Mouse (Mus musculus) heart, adult 18-20 months (tissue): ENCODE measurements around the gene Tbx21. TPM values are rescaled to one million over a fixed set of nuclear protein-coding genes. Genes with fewer than 3 reads are reported as not detected.

Source experiments
- DNase-seq, 2 experiments: peaks; one replicate each; pipeline ENCODE4 v3.0.0; 2021 to 2022; ENCODE audit warnings: mixed read lengths in 1 of 2
- total RNA-seq, 2 experiments: library from RNA; stranded (reverse); gene quantifications; 2 replicates each; pipeline ENCODE4 v1.2.3; 2021

The Tbx21 gene
- total RNA-seq, 2 experiments from 2014 or later, result 0.10 to 0.41 TPM

DNA sequence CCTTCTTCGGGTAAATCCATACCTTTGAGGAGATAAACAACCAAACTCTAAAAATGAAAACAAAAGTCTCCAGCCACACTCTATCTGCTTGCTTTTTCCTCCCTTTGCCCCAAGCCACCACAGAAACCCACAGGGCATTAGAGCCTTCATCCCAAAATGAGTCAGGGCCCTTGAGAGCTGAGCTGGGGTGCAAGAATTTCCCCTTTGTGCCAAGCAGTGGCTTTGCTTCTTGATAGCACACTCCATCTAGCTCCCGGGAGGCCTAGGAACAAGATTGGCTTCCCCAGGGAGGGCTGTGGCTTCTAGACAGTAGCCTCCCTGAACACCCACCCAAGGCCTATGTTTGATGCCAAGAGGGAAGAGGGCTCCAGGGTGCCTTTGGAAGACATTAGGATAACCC is 16.6 kb upstream of the Tbx21 start:
- DNase-seq, result no peak

DNA sequence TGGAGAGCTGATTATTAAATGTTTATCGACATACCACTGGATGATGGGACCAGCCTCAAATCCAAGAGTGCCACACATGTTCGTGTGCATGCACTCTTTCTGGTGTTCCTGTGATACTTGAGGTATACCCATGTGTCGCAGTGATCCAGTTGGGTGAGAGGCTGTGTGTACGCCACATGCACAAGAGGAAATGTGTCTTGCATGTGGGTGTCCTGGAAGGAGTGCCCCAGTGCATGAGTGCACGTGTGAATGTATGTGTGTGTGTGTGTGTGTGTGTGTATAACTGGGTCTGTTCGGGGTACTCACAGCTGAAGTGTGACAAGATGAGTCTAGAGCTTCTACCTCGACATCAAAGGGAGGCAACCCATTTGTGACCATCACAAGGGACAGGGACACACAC is 15.2 kb upstream of the Tbx21 start:
- no peak for DNase-seq

GRCm38 (mm10) chr11:97128956-97129355 is 13.8 kb upstream of the Tbx21 start:
- no peak for DNase-seq

DNA sequence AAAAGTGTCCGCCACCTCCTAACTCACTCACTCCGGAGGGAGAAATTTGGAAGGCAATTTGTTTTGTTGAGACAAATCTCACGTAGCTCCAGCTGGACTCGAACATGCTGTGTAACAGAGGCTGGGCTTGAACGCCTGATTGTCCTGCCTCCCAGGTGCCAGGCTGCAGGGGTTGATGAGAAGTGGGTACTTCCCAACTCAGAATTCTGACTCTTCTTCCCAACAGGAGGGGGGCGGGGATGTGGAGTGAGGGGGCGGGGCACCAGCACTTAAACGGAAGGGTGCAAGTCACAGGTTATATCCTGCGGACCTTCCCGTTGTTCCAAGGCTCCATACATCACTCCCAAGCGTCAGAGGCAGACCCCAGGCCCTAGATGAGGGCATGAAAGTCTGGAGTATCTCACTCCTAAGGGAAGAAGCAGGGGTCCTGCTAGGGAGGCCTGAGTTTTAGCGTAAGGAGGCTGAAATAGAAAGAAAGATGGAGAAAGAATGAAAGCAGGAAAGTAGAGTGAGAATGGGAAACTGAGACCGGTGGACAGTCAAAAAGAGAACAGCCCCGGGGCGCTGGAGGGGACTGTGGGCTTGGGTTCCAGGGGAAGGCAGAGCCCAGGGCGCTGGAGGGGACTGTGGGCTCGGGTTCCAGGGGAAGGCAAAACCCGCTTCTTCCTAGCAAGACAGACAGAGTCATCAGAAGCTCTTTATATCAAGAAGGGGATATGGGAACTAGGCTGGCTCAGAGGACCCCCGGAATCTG is 12.5 kb upstream of the Tbx21 start:
- no peak for DNase-seq

- peak; percentile 68 to 70 for DNase-seq
Measured at GRCm38 (mm10) chr11:97126645-97127468, 11.7 kb upstream of the Tbx21 start.

GRCm38 (mm10) chr11:97124266-97125036 is 9.3 kb upstream of the Tbx21 start:
- DNase-seq, result no peak

GRCm38 (mm10) chr11:97123282-97123890 is 8.3 kb upstream of the Tbx21 start:
- DNase-seq, result no peak

- no peak for DNase-seq
Measured at GRCm38 (mm10) chr11:97120641-97121040, 5.5 kb upstream of the Tbx21 start.

DNA sequence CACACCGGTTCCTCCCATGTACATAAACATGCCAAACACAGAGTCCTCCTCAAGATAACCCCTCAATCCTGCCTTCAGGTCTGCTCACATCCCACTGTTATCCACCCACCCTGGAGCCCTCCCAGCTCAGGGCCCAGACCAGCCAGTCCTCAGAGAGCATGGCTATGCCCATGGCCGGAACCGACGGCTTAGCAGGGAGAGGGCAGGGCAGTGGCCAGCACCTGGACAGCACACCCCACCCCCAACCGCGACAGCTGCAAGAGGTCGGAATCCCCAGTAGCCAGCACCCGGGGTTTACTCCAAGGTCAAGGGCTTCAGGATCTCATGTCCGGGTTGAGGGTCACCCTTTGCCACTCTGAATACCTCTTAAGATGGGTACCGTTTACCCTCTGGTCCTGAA is 5.1 kb upstream of the Tbx21 start:
- DNase-seq, result no peak

DNA sequence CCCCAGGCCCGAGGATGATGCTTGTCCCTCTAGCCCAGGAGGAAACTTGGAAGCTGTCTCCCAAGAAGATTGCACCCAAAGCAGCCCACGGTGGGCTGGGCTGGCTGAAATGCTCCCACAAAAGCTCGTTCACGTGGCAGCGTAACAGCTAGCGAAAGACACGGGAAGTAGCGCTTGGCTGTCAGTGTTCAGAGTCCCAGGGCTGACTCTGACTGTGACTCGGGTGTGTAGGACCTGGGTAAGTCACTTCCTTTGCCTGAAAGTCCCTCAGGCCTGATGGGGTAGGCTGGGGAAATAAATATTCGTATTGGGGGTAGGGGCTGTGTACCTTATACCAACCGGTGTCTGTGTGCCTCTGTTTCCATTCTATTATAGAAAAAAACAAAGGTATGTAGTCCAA is 666 bp upstream of the Tbx21 start:
- DNase-seq, result no peak

DNA sequence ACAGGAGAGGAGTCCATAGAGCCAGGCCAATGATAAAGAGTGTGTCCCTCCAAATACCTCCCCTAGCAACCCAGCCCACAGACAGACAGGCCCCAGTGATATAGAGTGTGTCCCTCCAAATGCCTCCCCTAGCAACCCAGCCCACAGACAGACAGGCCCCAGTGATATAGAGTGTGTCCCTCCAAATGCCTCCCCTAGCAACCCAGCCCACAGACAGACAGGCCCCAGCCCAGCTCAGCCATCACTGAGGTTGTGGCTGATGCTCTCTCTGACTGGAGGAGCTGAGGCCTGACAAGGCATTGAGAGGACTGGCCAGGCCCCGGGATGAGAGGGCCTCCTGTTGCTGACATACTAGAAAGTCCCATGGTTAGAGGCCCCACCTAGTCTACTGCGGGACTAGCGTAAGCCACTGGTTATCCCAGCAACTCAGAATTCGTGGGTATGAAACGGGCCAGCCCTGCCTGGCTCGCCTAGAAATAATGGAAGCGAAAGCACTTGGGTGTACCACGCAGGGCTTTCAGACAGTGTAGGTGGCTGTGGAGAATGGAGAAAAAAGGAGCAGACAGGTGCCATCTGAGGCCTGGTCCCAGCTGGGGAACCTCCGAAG is 2.5 kb downstream of the Tbx21 start:
- no peak for DNase-seq

GRCm38 (mm10) chr11:97108976-97109375 is 6.2 kb downstream of the Tbx21 start:
- no peak for DNase-seq

DNA sequence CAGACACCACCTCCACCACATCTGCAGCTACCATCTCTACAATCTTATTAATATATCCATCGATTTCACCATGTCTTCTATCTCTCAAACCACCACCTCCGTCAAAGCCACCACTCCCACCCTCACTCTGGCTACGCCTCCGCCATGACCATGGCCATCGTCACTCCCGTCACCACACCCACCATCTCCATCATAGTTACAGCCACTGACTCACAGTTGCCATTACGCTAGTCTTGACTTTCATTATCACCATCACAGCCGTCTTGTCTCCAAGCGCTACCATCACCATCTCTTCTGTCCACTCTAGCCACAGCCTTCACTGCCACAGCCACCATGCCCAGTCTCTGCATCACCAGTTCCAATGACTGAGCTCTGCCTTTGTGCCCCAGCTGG is 11.0 kb downstream of the Tbx21 start:
- no peak for DNase-seq

- no peak for DNase-seq
Measured at GRCm38 (mm10) chr11:97103163-97104090, 11.7 kb downstream of the Tbx21 start.

- DNase-seq, result peak; percentile 56 to 80
Measured at GRCm38 (mm10) chr11:97101722-97102121, 13.4 kb downstream of the Tbx21 start.

GRCm38 (mm10) chr11:97098791-97099190 is 16.3 kb downstream of the Tbx21 start:
- peak; percentile 39 to 45 for DNase-seq

- no peak for DNase-seq
Measured at GRCm38 (mm10) chr11:97094600-97094999, 20.5 kb downstream of the Tbx21 start.

DNA sequence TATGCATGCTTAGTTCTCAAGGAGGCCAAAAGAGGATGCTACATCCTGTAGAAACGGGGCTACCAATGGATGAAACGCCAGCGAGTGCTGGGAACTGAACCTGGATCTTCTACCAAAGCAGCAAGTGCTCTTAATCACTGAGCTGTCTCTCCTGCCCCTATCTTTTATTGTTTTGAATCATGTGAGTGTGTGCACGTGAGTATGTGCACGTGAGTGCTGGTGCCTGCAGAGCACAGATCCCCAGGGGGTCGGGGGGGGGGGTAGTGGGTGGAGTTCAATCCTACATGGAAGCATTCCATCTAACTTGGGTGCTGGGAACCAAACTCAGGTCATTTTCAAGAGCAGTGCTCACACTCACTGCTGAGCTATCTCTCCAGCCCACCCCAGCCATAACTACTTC is 28.8 kb downstream of the Tbx21 start:
- DNase-seq, result no peak

DNA sequence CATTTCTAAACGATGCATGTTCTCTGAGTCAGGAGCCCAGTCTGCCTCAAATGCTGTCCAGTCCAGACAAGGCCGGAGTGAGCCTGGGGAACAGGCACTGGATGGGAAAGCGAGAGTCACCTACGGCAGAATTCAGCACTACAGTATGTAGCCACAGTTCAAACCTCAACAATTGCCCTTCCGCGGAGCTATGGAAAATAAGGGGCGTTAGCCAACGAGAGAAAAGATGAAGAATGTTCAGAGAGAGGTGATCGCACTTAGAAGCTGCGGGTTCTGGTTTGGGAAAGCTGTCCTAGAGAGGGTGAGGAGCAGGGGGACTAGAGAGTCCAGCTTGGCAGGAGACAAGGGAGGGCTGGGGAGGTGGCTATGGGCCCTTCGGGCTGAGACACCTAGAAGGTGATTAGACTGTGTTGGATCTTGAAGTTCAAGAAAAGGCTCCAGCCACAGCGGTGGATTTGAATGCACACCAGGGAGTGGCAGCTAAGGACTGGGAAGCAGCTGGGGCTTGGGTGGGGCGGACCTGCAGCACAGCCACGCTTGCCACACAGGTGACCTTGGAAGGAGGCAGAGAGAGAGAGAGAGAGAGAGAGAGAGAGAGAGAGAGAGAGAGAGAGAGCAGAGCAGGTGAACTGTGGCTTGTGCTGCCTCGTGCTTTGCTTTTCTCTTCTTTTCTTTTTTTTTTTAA is 30.2 kb downstream of the Tbx21 start:
- DNase-seq, result no peak
